16 mouse cellular contexts compared by ENCODE assay signal in genomic region chr2:146407078-146407477, GRCm38 (mm10).
"Had no signal": no experiment of that assay in that cellular context is flagged by ENCODE, and none has a peak within 500 bp of the region (broad histone marks: within the 10 kb centered on the region; RNA-seq: fewer than 3 reads in every experiment).

No protein-coding gene starts in this region.

- H3K4me3 ChIP-seq: neural tube, embryonic 12.5 days; neural tube, embryonic 13.5 days; neural tube, embryonic 15.5 days; stomach, embryonic 15.5 days had no signal

- H3K9me3 ChIP-seq: neural tube, embryonic 12.5 days; neural tube, embryonic 13.5 days; neural tube, embryonic 15.5 days; stomach, embryonic 15.5 days had no signal

- DNase-seq: retina, postnatal 1 day; right cerebral cortex, adult 18-20 months; right cerebral cortex, postnatal 14 days; right cerebral cortex, postnatal 25 days; right cerebral cortex, postnatal 4 days; spleen, adult 18-20 months; thymus, adult 18-20 months; thymus, adult 2 months; thymus, postnatal 14 days; thymus, postnatal 25 days; thymus, postnatal 36 days had no signal

- H3K4me1 ChIP-seq: neural tube, embryonic 12.5 days; neural tube, embryonic 13.5 days; neural tube, embryonic 15.5 days; stomach, embryonic 15.5 days had no signal

- H3K36me3 ChIP-seq: neural tube, embryonic 12.5 days; neural tube, embryonic 15.5 days; stomach, embryonic 15.5 days had no signal

- H3K27ac ChIP-seq: neural tube, embryonic 12.5 days; neural tube, embryonic 13.5 days; neural tube, embryonic 15.5 days; stomach, embryonic 15.5 days; stomach, postnatal 0 days had no signal

- H3K9ac ChIP-seq: neural tube, embryonic 12.5 days; neural tube, embryonic 13.5 days; neural tube, embryonic 15.5 days; stomach, embryonic 15.5 days had no signal

- H3K27me3 ChIP-seq: neural tube, embryonic 12.5 days; neural tube, embryonic 13.5 days; neural tube, embryonic 15.5 days; stomach, embryonic 15.5 days had no signal

- H3K4me2 ChIP-seq: neural tube, embryonic 12.5 days; neural tube, embryonic 13.5 days; neural tube, embryonic 15.5 days; stomach, embryonic 15.5 days had no signal
